Mouse (Mus musculus): ENCODE results near the gene Pex6.

GRCm38 (mm10) chr17:46706375-46707089 lies 4.7 kb upstream of the Pex6 start:
- TF ChIP-seq ZC3H11A (IDR thresholded peaks at IDR 0.05; ENCODE audit: low read depth, low read length) (no peak), EP300 (IDR thresholded peaks at IDR 0.05; ENCODE audit: low read length) (no peak), POLR2A (IDR thresholded peaks at IDR 0.05; ENCODE audit: low read depth, low read length) (no peak), CTCF (conservative IDR thresholded peaks at IDR 0.05 in 1 of 2, IDR thresholded peaks at IDR 0.05 in 1 of 2; ENCODE audit: low read depth in 2 of 2, low read length in 2 of 2) (no peak), CHD1 (IDR thresholded peaks at IDR 0.05; ENCODE audit: low read depth, low read length) (no peak), JUND (conservative IDR thresholded peaks at IDR 0.05; ENCODE audit: low read depth, low read length) (no peak), TCF12 (IDR thresholded peaks at IDR 0.05; ENCODE audit: low read depth, low read length) (no peak)

Data from CH12.LX (cell line).